Mouse (Mus musculus): ENCODE measurements around the gene Fam102b. TPM values are rescaled to one million over a fixed set of nuclear protein-coding genes. Genes with fewer than 3 reads are reported as not detected.

Fam102b gene
- polyA plus RNA-seq (2015; fragmentation: Nextera tagmentation; extraction: Ambion mirVana): 12.4 and 25.9 TPM in 2 replicates

GRCm38 (mm10) chr3:109027515-109027987 is at the start of gene Fam102b:
Gene Fam102b (minus strand): TSS chr3:109027607.

GRCm38 (mm10) chr3:108940001-108940633 is 87.3 kb downstream of the Fam102b start, which contains the start of gene Gm9857:
Gene Gm9857 (minus strand): TSS chr3:108940445.

GRCm38 (mm10) chr3:108939573-108939972 is 87.8 kb downstream of the Fam102b start, which contains the start of gene Henmt1:
Gene Henmt1 (plus strand): TSS chr3:108939873.

Small RNA genes lying within 50 kb of the gene (microRNA-seq; reads per million reads assigned to microRNA genes)
- gene Gm44384 (ENCODE audit: borderline replicate concordance, insufficient number of aligned reads): not detected

Other genes starting within 250 kb of the Fam102b start
- 31.2 and 48.7 TPM in 2 replicates for gene Stxbp3, start 187.1 kb downstream of the Fam102b start, polyA plus RNA-seq (2015; fragmentation: Nextera tagmentation; extraction: Ambion mirVana)
- 0.82 and 1.4 TPM in 2 replicates for gene Fndc7, start 137.6 kb downstream of the Fam102b start, polyA plus RNA-seq (2015; fragmentation: Nextera tagmentation; extraction: Ambion mirVana)
- gene Prpf38b, start 115.9 kb downstream of the Fam102b start, polyA plus RNA-seq (2015; fragmentation: Nextera tagmentation; extraction: Ambion mirVana): 24.2 and 37.2 TPM in 2 replicates
- 0.88 TPM in 1 of 2 replicates, not detected in the other for gene Henmt1, start 87.7 kb downstream of the Fam102b start, polyA plus RNA-seq (2015; fragmentation: Nextera tagmentation; extraction: Ambion mirVana)
- not detected in 2 replicates for gene Gm9857, start 87.2 kb downstream of the Fam102b start, polyA plus RNA-seq (2015; fragmentation: Nextera tagmentation; extraction: Ambion mirVana)
- gene Slc25a54, start 52.9 kb upstream of the Fam102b start, polyA plus RNA-seq (2015; fragmentation: Nextera tagmentation; extraction: Ambion mirVana): not detected in 2 replicates
- gene Slc25a24, start 95.5 kb upstream of the Fam102b start, polyA plus RNA-seq (2015; fragmentation: Nextera tagmentation; extraction: Ambion mirVana): 14.8 and 18.6 TPM in 2 replicates